Mouse (Mus musculus): ENCODE data around the gene Slc15a3.
A peak's percentile ranks its signal among the peaks of the same experiment; 100 is the strongest.

The Slc15a3 gene

GRCm38 (mm10) chr19:10839010-10839892 is at the start of gene Slc15a3:
TSS of gene Slc15a3 (plus strand) at chr19:10839727.
- no peak for DNase-seq

- DNase-seq = peak; percentile 5 to 7
Measured at GRCm38 (mm10) chr19:10790323-10790722, 49.2 kb upstream of the Slc15a3 start.

- peak in 1 of 2 experiments; percentile 4 for DNase-seq
Measured at GRCm38 (mm10) chr19:10793044-10793443, 46.5 kb upstream of the Slc15a3 start.

GRCm38 (mm10) chr19:10794916-10795315 is 44.6 kb upstream of the Slc15a3 start:
- peak; percentile 47 to 55 for DNase-seq

GRCm38 (mm10) chr19:10798576-10798975 is 41.0 kb upstream of the Slc15a3 start:
- no peak for DNase-seq

- DNase-seq = peak in 1 of 2 experiments; percentile 12
Measured at GRCm38 (mm10) chr19:10799155-10799554, 40.4 kb upstream of the Slc15a3 start.

GRCm38 (mm10) chr19:10801070-10801469 is 38.5 kb upstream of the Slc15a3 start:
- peak in 1 of 2 experiments; percentile 28 for DNase-seq

- peak; percentile 51 to 67 for DNase-seq
Measured at GRCm38 (mm10) chr19:10801906-10802305, 37.6 kb upstream of the Slc15a3 start.

GRCm38 (mm10) chr19:10803751-10804150 is 35.8 kb upstream of the Slc15a3 start:
- peak in 1 of 2 experiments; percentile 10 for DNase-seq

- DNase-seq = peak; percentile 38 to 46
Measured at GRCm38 (mm10) chr19:10804850-10805660, 34.5 kb upstream of the Slc15a3 start.

GRCm38 (mm10) chr19:10805661-10806285 is 33.8 kb upstream of the Slc15a3 start:
- peak; percentile 73 to 79 for DNase-seq

- peak; percentile 67 to 69 for DNase-seq
Measured at GRCm38 (mm10) chr19:10808524-10809233, 30.8 kb upstream of the Slc15a3 start.

GRCm38 (mm10) chr19:10809428-10810175 is 29.9 kb upstream of the Slc15a3 start:
- DNase-seq = peak; percentile 20 to 26

GRCm38 (mm10) chr19:10810176-10810492 is 29.4 kb upstream of the Slc15a3 start:
- DNase-seq = peak; percentile 15 to 38

- DNase-seq = no peak
Measured at GRCm38 (mm10) chr19:10811471-10811870, 28.1 kb upstream of the Slc15a3 start.

GRCm38 (mm10) chr19:10813039-10813438 is 26.5 kb upstream of the Slc15a3 start:
- no peak for DNase-seq

- DNase-seq = no peak
Measured at GRCm38 (mm10) chr19:10813905-10814304, 25.6 kb upstream of the Slc15a3 start.

- no peak for DNase-seq
Measured at GRCm38 (mm10) chr19:10815871-10816270, 23.7 kb upstream of the Slc15a3 start.

- no peak for DNase-seq
Measured at GRCm38 (mm10) chr19:10816462-10816861, 23.1 kb upstream of the Slc15a3 start.

- DNase-seq = no peak
Measured at GRCm38 (mm10) chr19:10818217-10818946, 21.1 kb upstream of the Slc15a3 start.

- DNase-seq = no peak
Measured at GRCm38 (mm10) chr19:10821319-10821718, 18.2 kb upstream of the Slc15a3 start.

Data from cerebellum, postnatal 25 days (tissue).